Comparison of ENCODE assay signal across 8 mouse cellular contexts in the genomic region with DNA sequence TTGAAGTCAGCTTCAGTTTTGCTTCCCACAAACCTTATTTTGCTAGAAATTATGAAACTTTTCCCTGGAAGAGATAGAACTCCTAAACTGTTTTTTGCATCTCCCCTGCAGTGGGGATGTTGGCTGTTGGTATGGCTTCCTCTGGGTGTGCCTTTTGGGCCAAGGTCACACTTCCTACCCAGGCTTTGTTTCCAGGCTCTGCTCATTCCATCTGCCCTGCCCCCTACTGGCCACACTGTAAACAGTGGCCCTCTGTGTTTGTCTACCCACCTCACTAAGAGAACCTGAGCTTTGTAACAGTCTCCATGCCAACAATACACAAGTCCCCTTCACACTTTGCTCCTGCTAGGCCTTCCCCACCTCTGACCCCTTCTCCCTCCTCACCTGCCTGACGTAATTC. TPM values are rescaled to one million over a fixed set of nuclear protein-coding genes. Genes with fewer than 3 reads are reported as not detected.
DNase-seq lines count a peak whose midpoint lies in the region; ATAC-seq and TF ChIP-seq lines count a peak whose summit lies in the region.

No protein-coding gene starts in this region.

- peak; percentile 49 for DNase-seq in hindbrain, embryonic 11.5 days (ENCODE audit: low spot score)
- DNase-seq in cerebellum, postnatal 25 days = peak; percentile 49 to 71
- DNase-seq in heart, postnatal 14 days = peak; percentile 62 to 70
- no peak for DNase-seq in liver, adult 2 months (ENCODE audit: extremely low read depth, low read depth, low spot score)
- DNase-seq in frontal cortex, postnatal 10 days (ENCODE audit: low spot score in 2 of 2) = no peak

- peak; percentile 81 for TF ChIP-seq CTCF in ES-Bruce4 (IDR thresholded peaks at IDR 0.05; ENCODE audit: low read depth, low read length)
- TF ChIP-seq CTCF in liver, adult 2 months (IDR thresholded peaks at IDR 0.05; ENCODE audit: low read depth, low read length) = peak; percentile 62
- peak; percentile 87 for TF ChIP-seq CTCF in small intestine, adult 2 months (IDR thresholded peaks at IDR 0.05; ENCODE audit: extremely low read depth, insufficient read length, insufficient replicate concordance, low read depth, low read length)

- no peaks in the 10 kb centered on the region for H3K79me2 ChIP-seq in liver, adult 2 months (ENCODE audit: control insufficient read depth, insufficient read depth, low read length)

- H3K27ac ChIP-seq in hindbrain, embryonic 11.5 days (ENCODE audit: low read depth, low read length) = no peak overlapping the region
- H3K27ac ChIP-seq in hindbrain, embryonic 13.5 days = no peak overlapping the region
- H3K27ac ChIP-seq in ES-Bruce4 (ENCODE audit: insufficient read depth, low read length) = no peak overlapping the region
- no peak overlapping the region for H3K27ac ChIP-seq in liver, adult 2 months (replicated peaks; ENCODE audit: insufficient read depth, low read depth, low read length)
- no peak overlapping the region for H3K27ac ChIP-seq in small intestine, adult 2 months (ENCODE audit: insufficient read depth, low read depth, low read length)

- peak; percentile 52; the same call in 1 of the 2 replicates for TF ChIP-seq EP300 in ES-Bruce4 (IDR thresholded peaks at IDR 0.05; ENCODE audit: insufficient read depth, low read depth, low read length)

- peaks cover 5% of the 10 kb centered on the region; the same call in 1 of the 2 replicates for H3K36me3 ChIP-seq in hindbrain, embryonic 11.5 days (ENCODE audit: control insufficient read depth, insufficient read depth, low read length)
- peaks cover 67% of the 10 kb centered on the region for H3K36me3 ChIP-seq in hindbrain, embryonic 13.5 days
- no peaks in the 10 kb centered on the region for H3K36me3 ChIP-seq in ES-Bruce4 (ENCODE audit: control insufficient read depth, insufficient read depth, low read length, poor library complexity, severe bottlenecking)
- H3K36me3 ChIP-seq in liver, adult 2 months (ENCODE audit: control insufficient read depth, insufficient read depth, low read length) = no peaks in the 10 kb centered on the region
- peaks cover 7% of the 10 kb centered on the region for H3K36me3 ChIP-seq in small intestine, adult 2 months (ENCODE audit: control insufficient read depth, insufficient read depth, low read length)

- H3K27me3 ChIP-seq in hindbrain, embryonic 11.5 days (ENCODE audit: control insufficient read depth, insufficient read depth, low read length) = no peaks in the 10 kb centered on the region
- no peaks in the 10 kb centered on the region for H3K27me3 ChIP-seq in hindbrain, embryonic 13.5 days
- no peaks in the 10 kb centered on the region for H3K27me3 ChIP-seq in ES-Bruce4 (ENCODE audit: control insufficient read depth, insufficient read depth, low read length, poor library complexity, severe bottlenecking)
- no peaks in the 10 kb centered on the region for H3K27me3 ChIP-seq in liver, adult 2 months (ENCODE audit: control insufficient read depth, insufficient read depth, low read length)
- no peaks in the 10 kb centered on the region for H3K27me3 ChIP-seq in small intestine, adult 2 months (ENCODE audit: control insufficient read depth, insufficient read depth, low read length)

- H3K9ac ChIP-seq in hindbrain, embryonic 11.5 days (ENCODE audit: low read depth, low read length) = no peak overlapping the region
- no peak overlapping the region for H3K9ac ChIP-seq in hindbrain, embryonic 13.5 days
- H3K9ac ChIP-seq in ES-Bruce4 (ENCODE audit: low read depth, poor library complexity, severe bottlenecking) = no peak overlapping the region
- no peak overlapping the region for H3K9ac ChIP-seq in liver, adult 2 months (ENCODE audit: low read depth, low read length)

- no peak for TF ChIP-seq POLR2A in ES-Bruce4 (IDR thresholded peaks at IDR 0.05; ENCODE audit: insufficient read depth, low read length)
- no peak for TF ChIP-seq POLR2A in liver, adult 2 months (IDR thresholded peaks at IDR 0.05; ENCODE audit: extremely low read depth, insufficient read depth, low read length)
- no peak for TF ChIP-seq POLR2A in small intestine, adult 2 months (IDR thresholded peaks at IDR 0.05; ENCODE audit: low read depth, low read length)

- H3K4me2 ChIP-seq in hindbrain, embryonic 11.5 days (replicated peaks; ENCODE audit: low read depth, low read length) = no peak overlapping the region
- no peak overlapping the region for H3K4me2 ChIP-seq in hindbrain, embryonic 13.5 days

- no peak for ATAC-seq in hindbrain, embryonic 11.5 days (ENCODE audit: low FRiP score)
- no peak for ATAC-seq in hindbrain, embryonic 13.5 days (ENCODE audit: low FRiP score)

- H3K9me3 ChIP-seq in hindbrain, embryonic 11.5 days (ENCODE audit: control insufficient read depth, low read length) = no peaks in the 10 kb centered on the region
- H3K9me3 ChIP-seq in hindbrain, embryonic 13.5 days = no peaks in the 10 kb centered on the region
- no peaks in the 10 kb centered on the region for H3K9me3 ChIP-seq in ES-Bruce4 (replicated peaks; ENCODE audit: control insufficient read depth, insufficient read depth, low read length, poor library complexity, severe bottlenecking)

- no peak overlapping the region for H3K4me3 ChIP-seq in hindbrain, embryonic 11.5 days (ENCODE audit: low read depth, low read length)
- no peak overlapping the region for H3K4me3 ChIP-seq in hindbrain, embryonic 13.5 days
- H3K4me3 ChIP-seq in ES-Bruce4 (ENCODE audit: low read depth, low read length) = no peak overlapping the region
- no peak overlapping the region for H3K4me3 ChIP-seq in liver, adult 2 months (ENCODE audit: insufficient read depth, low read depth, low read length)
- no peak overlapping the region for H3K4me3 ChIP-seq in small intestine, adult 2 months (ENCODE audit: low read depth, low read length)

- intact Hi-C loops in heart, postnatal 14 days (cut with DNase I) = loop anchor here (5.0 kb wide), 2 partner anchors 45 to 95 kb away; no protein-coding TSS in a partner anchor

- 85% methylated on average over 1 of the region's 1 CpGs for WGBS in hindbrain, embryonic 11.5 days
- WGBS in hindbrain, embryonic 13.5 days = 90% methylated on average over 1 of the region's 1 CpGs
- WGBS in liver, adult 2 months = 90% methylated on average over 1 of the region's 1 CpGs
- 73% methylated on average over 1 of the region's 1 CpGs for WGBS in small intestine, adult 2 months

- H3K4me1 ChIP-seq in hindbrain, embryonic 11.5 days (replicated peaks; ENCODE audit: control insufficient read depth, insufficient read depth, low read length) = no peaks in the 10 kb centered on the region
- H3K4me1 ChIP-seq in hindbrain, embryonic 13.5 days (replicated peaks) = no peaks in the 10 kb centered on the region; the same call in 1 of the 2 replicates
- H3K4me1 ChIP-seq in ES-Bruce4 (ENCODE audit: control insufficient read depth, insufficient read depth, low read length) = peaks cover 4% of the 10 kb centered on the region
- no peaks in the 10 kb centered on the region for H3K4me1 ChIP-seq in liver, adult 2 months (ENCODE audit: control insufficient read depth, insufficient read depth, low read length)
- H3K4me1 ChIP-seq in small intestine, adult 2 months (ENCODE audit: control insufficient read depth, insufficient read depth, insufficient read length, low read length) = peaks cover 13% of the 10 kb centered on the region; the same call in 1 of the 2 replicates

RNA-seq across cellular contexts. Expression of gene Degs2, which starts 44.8 kb away (rescaled TPM):
- 0.59 and 2.7 TPM in 2 replicates for polyA plus RNA-seq in hindbrain, embryonic 11.5 days (2014; fragmentation: Nextera tagmentation; extraction: Ambion mirVana)
- polyA plus RNA-seq in hindbrain, embryonic 13.5 days (2015; fragmentation: Nextera tagmentation; extraction: Ambion mirVana) = 2.2 and 3.6 TPM in 2 replicates
- polyA plus RNA-seq in ES-Bruce4 (2011; ENCODE audit: insufficient read depth, insufficient read length, low read depth, missing spikeins) = not detected in 2 replicates
- total RNA-seq in heart, postnatal 14 days (2021) = under 1 TPM; 0.27 to 0.81 TPM
- total RNA-seq in liver, adult 2 months (2014; rRNA removed) = 0.07 and 0.65 TPM in 2 replicates
- polyA plus RNA-seq in liver, adult 2 months (2012; rRNA removed) = 0.11 and 0.29 TPM in 2 replicates
- 211 and 406 TPM in 2 replicates for polyA plus RNA-seq in small intestine, adult 2 months (2012; rRNA removed)

Comparison
In these comparisons a context has a peak if more than half of its experiments do, and no peak if none do; other contexts are left out.
1. DNase-seq: peak in hindbrain, embryonic 11.5 days (single experiment), cerebellum, postnatal 25 days (2 of 2) and heart, postnatal 14 days (2 of 2); none in liver, adult 2 months (single experiment) and frontal cortex, postnatal 10 days (0 of 2).
2. RNA of gene Degs2, which starts 44.8 kb away (polyA plus RNA-seq): 211 to 406 TPM in small intestine, adult 2 months; 2.2 to 3.6 TPM in hindbrain, embryonic 13.5 days, 0.59 to 2.7 TPM in hindbrain, embryonic 11.5 days, 0.11 to 0.29 TPM in liver, adult 2 months and not detected in ES-Bruce4; every median in the first group is over 10 times any median in the second.
3. Peak in every context shown above with its lines, with median percentiles within 50 percentile points of each other: CTCF ChIP-seq.